Mouse (Mus musculus) hindbrain, embryonic 16.5 days (tissue): ENCODE results near the gene Epha2. TPM values are rescaled to one million over a fixed set of nuclear protein-coding genes. Genes with fewer than 3 reads are reported as not detected.

Source experiments
- ATAC-seq: fragments of 200-750 bp; cut with Nextera tagmentation; 2 replicates; pipeline ENCODE4 v1.8.0; 2017; ENCODE audit warnings: moderate TSS enrichment, moderate library complexity
- H3K27ac ChIP-seq: fragments of 300-500 bp; sonication (generic); 2 replicates; pipeline ENCODE4 v1.5.1; 2014; ENCODE audit warnings: low read depth, mild to moderate bottlenecking, control low read depth, low read length, moderate library complexity
- H3K27me3 ChIP-seq: fragments of 300-500 bp; sonication (generic); replicated peaks from 2 replicates; pipeline ENCODE4 v1.6.1; 2014; ENCODE audit warnings: low read length; ENCODE audit not compliant: control insufficient read depth, insufficient read depth
- H3K36me3 ChIP-seq: fragments of 300-500 bp; sonication (generic); 2 replicates; pipeline ENCODE4 v1.6.1; 2014; ENCODE audit warnings: mild to moderate bottlenecking, low read length, moderate library complexity, mixed read lengths; ENCODE audit not compliant: control insufficient read depth, insufficient read depth
- H3K4me1 ChIP-seq: fragments of 300-500 bp; sonication (generic); 2 replicates; pipeline ENCODE4 v1.6.1; 2014; ENCODE audit warnings: low read depth, low read length; ENCODE audit not compliant: control insufficient read depth, insufficient read depth
- H3K4me2 ChIP-seq: fragments of 300-500 bp; sonication (generic); 2 replicates; pipeline ENCODE4 v1.6.1; 2014; ENCODE audit warnings: mild to moderate bottlenecking, low read length, control low read depth, moderate library complexity
- H3K4me3 ChIP-seq: fragments of 300-500 bp; sonication (generic); 2 replicates; pipeline ENCODE4 v1.5.1; 2014; ENCODE audit warnings: mild to moderate bottlenecking, low read length, control low read depth, moderate library complexity
- H3K9ac ChIP-seq: fragments of 300-500 bp; sonication (generic); 2 replicates; pipeline ENCODE4 v1.6.1; 2014; ENCODE audit warnings: low read depth, mild to moderate bottlenecking, control low read depth, low read length, moderate library complexity
- H3K9me3 ChIP-seq: fragments of 300-500 bp; sonication (generic); 2 replicates; pipeline ENCODE4 v1.6.1; 2014; ENCODE audit warnings: mild to moderate bottlenecking, low read length, moderate library complexity; ENCODE audit not compliant: control insufficient read depth
- WGBS: fragments of 180-500 bp; shearing (Covaris S2); extraction: QIAGEN DNeasy Blood & Tissue Kit; methylation state at CpG from one replicate; pipeline ENCODE4 v1.1.7; 2014; 5-methylcytosine and 5-hydroxymethylcytosine counted together
- polyA plus RNA-seq: library from polyadenylated mRNA; unstranded; fragments of >200 nt; fragmentation: Nextera tagmentation; extraction: Ambion mirVana; gene quantifications from 2 replicates; pipeline ENCODE4 v1.2.1, GENCODE M21; 2015

The Epha2 gene
- polyA plus RNA-seq, 1 experiment from 2014 or later, result 1.1 TPM

- no peak for ATAC-seq
- no peak overlapping the region for H3K27ac ChIP-seq
- H3K36me3 ChIP-seq, result no peaks in the 10 kb centered on the region
- H3K4me1 ChIP-seq, result peaks cover 6% of the 10 kb centered on the region; the same call in 1 of the 2 replicates
- H3K4me2 ChIP-seq, result no peak overlapping the region
- H3K27me3 ChIP-seq, result no peaks in the 10 kb centered on the region
- no peak overlapping the region for H3K4me3 ChIP-seq
- no peaks in the 10 kb centered on the region for H3K9me3 ChIP-seq
- no peak overlapping the region for H3K9ac ChIP-seq
- 58% methylated on average over 8 of the region's 8 CpGs for WGBS
These were observed 12.4 kb downstream of the Epha2 start for GRCm38 (mm10) chr4:141313481-141313880.

- Histone ChIP-seq H3K9me3 (no peaks in the 10 kb centered on the region), H3K4me2 (no peak overlapping the region), H3K9ac (no peak overlapping the region), H3K27ac (no peak overlapping the region), H3K4me3 (no peak overlapping the region), H3K27me3 (no peaks in the 10 kb centered on the region), H3K36me3 (no peaks in the 10 kb centered on the region), H3K4me1 (peaks cover 6% of the 10 kb centered on the region; the same call in 1 of the 2 replicates)
- WGBS, result 68% methylated on average over 11 of the region's 11 CpGs
- no peak for ATAC-seq
These were observed 12.9 kb downstream of the Epha2 start for GRCm38 (mm10) chr4:141313924-141314323.

- no peaks in the 10 kb centered on the region for H3K36me3 ChIP-seq
- H3K4me2 ChIP-seq, result no peak overlapping the region
- H3K9ac ChIP-seq, result no peak overlapping the region
- WGBS, result 81% methylated on average over 6 of the region's 6 CpGs
- ATAC-seq, result no peak
- peaks cover 6% of the 10 kb centered on the region; the same call in 1 of the 2 replicates for H3K4me1 ChIP-seq
- no peaks in the 10 kb centered on the region for H3K9me3 ChIP-seq
- no peak overlapping the region for H3K4me3 ChIP-seq
- no peak overlapping the region for H3K27ac ChIP-seq
- no peaks in the 10 kb centered on the region for H3K27me3 ChIP-seq
These were observed 13.7 kb downstream of the Epha2 start for GRCm38 (mm10) chr4:141314745-141315144.

- no peak for ATAC-seq
- Histone ChIP-seq H3K27ac (no peak overlapping the region), H3K4me1 (no peaks in the 10 kb centered on the region; the same call in 1 of the 2 replicates), H3K4me3 (no peak overlapping the region), H3K4me2 (no peak overlapping the region), H3K27me3 (no peaks in the 10 kb centered on the region), H3K9me3 (no peaks in the 10 kb centered on the region), H3K9ac (no peak overlapping the region), H3K36me3 (no peaks in the 10 kb centered on the region)
- WGBS, result 75% methylated on average over 7 of the region's 7 CpGs
These were observed 15.0 kb downstream of the Epha2 start for GRCm38 (mm10) chr4:141316023-141316422.

GRCm38 (mm10) chr4:141316498-141317180 lies 15.6 kb downstream of the Epha2 start:
- H3K4me2 ChIP-seq, result no peak overlapping the region
- WGBS, result 85% methylated on average over 18 of the region's 18 CpGs
- H3K27me3 ChIP-seq, result no peaks in the 10 kb centered on the region
- no peaks in the 10 kb centered on the region for H3K9me3 ChIP-seq
- no peak overlapping the region for H3K27ac ChIP-seq
- H3K36me3 ChIP-seq, result no peaks in the 10 kb centered on the region
- no peaks in the 10 kb centered on the region; the same call in 1 of the 2 replicates for H3K4me1 ChIP-seq
- H3K9ac ChIP-seq, result no peak overlapping the region
- ATAC-seq, result no peak
- H3K4me3 ChIP-seq, result no peak overlapping the region

GRCm38 (mm10) chr4:141317914-141318313 lies 16.9 kb downstream of the Epha2 start:
- WGBS, result 89% methylated on average over 7 of the region's 7 CpGs
- Histone ChIP-seq H3K4me1 (no peaks in the 10 kb centered on the region; the same call in 1 of the 2 replicates), H3K9me3 (no peaks in the 10 kb centered on the region), H3K4me2 (no peak overlapping the region), H3K36me3 (no peaks in the 10 kb centered on the region), H3K27ac (no peak overlapping the region), H3K9ac (no peak overlapping the region), H3K27me3 (no peaks in the 10 kb centered on the region), H3K4me3 (no peak overlapping the region)
- no peak for ATAC-seq

GRCm38 (mm10) chr4:141322526-141322925 lies 21.5 kb downstream of the Epha2 start:
- 85% methylated on average over 11 of the region's 11 CpGs for WGBS
- H3K9ac ChIP-seq, result no peak overlapping the region

GRCm38 (mm10) chr4:141324771-141325191 lies 23.7 kb downstream of the Epha2 start:
- ATAC-seq, result no peak
- no peak overlapping the region for H3K27ac ChIP-seq
- no peaks in the 10 kb centered on the region for H3K4me1 ChIP-seq
- no peak overlapping the region for H3K4me3 ChIP-seq
- no peak overlapping the region for H3K4me2 ChIP-seq
- 89% methylated on average over 6 of the region's 6 CpGs for WGBS
- H3K9me3 ChIP-seq, result no peaks in the 10 kb centered on the region
- H3K9ac ChIP-seq, result no peak overlapping the region
- no peaks in the 10 kb centered on the region for H3K36me3 ChIP-seq
- H3K27me3 ChIP-seq, result no peaks in the 10 kb centered on the region

More at GRCm38 (mm10) chr4:141322526-141322925, 21.5 kb downstream of the Epha2 start:
- Histone ChIP-seq H3K9me3 (no peaks in the 10 kb centered on the region), H3K36me3 (no peaks in the 10 kb centered on the region), H3K4me1 (no peaks in the 10 kb centered on the region), H3K27me3 (no peaks in the 10 kb centered on the region), H3K4me3 (no peak overlapping the region), H3K27ac (no peak overlapping the region), H3K4me2 (no peak overlapping the region)
- no peak for ATAC-seq

- Histone ChIP-seq H3K27ac (no peak overlapping the region), H3K4me1 (no peaks in the 10 kb centered on the region), H3K36me3 (no peaks in the 10 kb centered on the region), H3K27me3 (no peaks in the 10 kb centered on the region), H3K4me2 (no peak overlapping the region), H3K4me3 (no peak overlapping the region), H3K9me3 (no peaks in the 10 kb centered on the region), H3K9ac (no peak overlapping the region)
- no peak for ATAC-seq
- 77% methylated on average over 15 of the region's 15 CpGs for WGBS
These were observed 24.6 kb downstream of the Epha2 start for GRCm38 (mm10) chr4:141325636-141326035.
